Mouse (Mus musculus): ENCODE results near the gene Cblc. TPM values are rescaled to one million over a fixed set of nuclear protein-coding genes. Genes with fewer than 3 reads are reported as not detected.

The Cblc gene
- total and polyA plus RNA-seq, 2 experiments from 2014 or later: 0.46 TPM; not detected in 1

GRCm38 (mm10) chr7:19840371-19840770 lies 43.8 kb upstream of the Cblc start:
- 0 out of 2 replicates have a peak, but pooled peaks cover 6% of the 10 kb centered on the region for H3K27me3 ChIP-seq (ENCODE audit: insufficient read depth, low read length)
- ATAC-seq: no peak
- WGBS: 83% methylated on average over 4 of the region's 4 CpGs
- no peaks in the 10 kb centered on the region for H3K36me3 ChIP-seq (ENCODE audit: insufficient read depth, low read length)
- no peak overlapping the region for H3K27ac ChIP-seq
- no peak overlapping the region for H3K4me3 ChIP-seq (ENCODE audit: low read length)
- TF ChIP-seq CTCF (IDR thresholded peaks at IDR 0.05; ENCODE audit: low read depth): no peak
- no peaks in the 10 kb centered on the region for H3K4me1 ChIP-seq (ENCODE audit: insufficient read depth, low read length)
- H3K9ac ChIP-seq (replicated peaks; ENCODE audit: low read length): no peak overlapping the region
- DNase-seq (ENCODE audit: low spot score): no peak
- H3K9me3 ChIP-seq (ENCODE audit: low read length): no peaks in the 10 kb centered on the region
- no peak overlapping the region for H3K4me2 ChIP-seq (ENCODE audit: low read depth, low read length)

DNA sequence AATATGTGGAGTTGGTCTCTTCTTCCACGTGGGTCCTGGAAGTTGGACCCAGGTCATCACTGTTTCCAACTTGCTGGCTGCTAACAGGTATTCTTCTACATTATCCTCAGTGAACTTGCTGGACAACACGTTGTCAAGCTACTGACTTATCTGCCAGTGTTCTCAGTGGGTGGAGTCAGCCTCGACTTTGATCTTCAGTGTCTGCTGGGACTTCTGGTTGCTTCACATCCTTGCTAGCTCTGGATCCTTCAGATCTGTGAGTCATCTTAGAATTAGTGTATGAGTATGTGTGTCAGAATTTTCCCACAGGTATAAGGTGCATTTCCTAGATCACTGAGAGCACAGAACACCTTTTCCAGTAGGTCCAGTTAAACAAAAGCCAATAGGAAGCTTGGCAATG lies 40.2 kb upstream of the Cblc start:
- ATAC-seq (no peak), DNase-seq (ENCODE audit: low spot score) (no peak)
- no peak overlapping the region for H3K4me3 ChIP-seq (ENCODE audit: low read length)
- H3K27ac ChIP-seq: no peak overlapping the region
- no peak for TF ChIP-seq CTCF (IDR thresholded peaks at IDR 0.05; ENCODE audit: low read depth)
- H3K27me3 ChIP-seq (ENCODE audit: insufficient read depth, low read length): no peaks in the 10 kb centered on the region
- H3K4me1 ChIP-seq (ENCODE audit: insufficient read depth, low read length): no peaks in the 10 kb centered on the region
- no peak overlapping the region for H3K4me2 ChIP-seq (ENCODE audit: low read depth, low read length)
- H3K9ac ChIP-seq (replicated peaks; ENCODE audit: low read length): no peak overlapping the region
- 70% methylated on average over 3 of the region's 3 CpGs for WGBS
- H3K9me3 ChIP-seq (ENCODE audit: low read length): no peaks in the 10 kb centered on the region
- H3K36me3 ChIP-seq (ENCODE audit: insufficient read depth, low read length): no peaks in the 10 kb centered on the region

GRCm38 (mm10) chr7:19834055-19834454 lies 37.4 kb upstream of the Cblc start:
- 0 out of 2 replicates have a peak, but pooled peaks cover 3% of the 10 kb centered on the region for H3K4me1 ChIP-seq (ENCODE audit: insufficient read depth, low read length)
- TF ChIP-seq CTCF (IDR thresholded peaks at IDR 0.05; ENCODE audit: low read depth): 0 out of 2 replicates have a peak, but pooled peaks have one; percentile 22
- no peak overlapping the region for H3K27ac ChIP-seq
- no peaks in the 10 kb centered on the region for H3K27me3 ChIP-seq (ENCODE audit: insufficient read depth, low read length)
- H3K9me3 ChIP-seq (ENCODE audit: low read length): no peaks in the 10 kb centered on the region
- 68% methylated on average over 3 of the region's 3 CpGs for WGBS
- no peaks in the 10 kb centered on the region for H3K36me3 ChIP-seq (ENCODE audit: insufficient read depth, low read length)
- DNase-seq (ENCODE audit: low spot score): no peak
- ATAC-seq: no peak
- H3K9ac ChIP-seq (replicated peaks; ENCODE audit: low read length): no peak overlapping the region
- H3K4me2 ChIP-seq (ENCODE audit: low read depth, low read length): no peak overlapping the region
- no peak overlapping the region for H3K4me3 ChIP-seq (ENCODE audit: low read length)

- H3K4me3 ChIP-seq (ENCODE audit: low read length): no peak overlapping the region
- H3K9ac ChIP-seq (replicated peaks; ENCODE audit: low read length): no peak overlapping the region
- 53% methylated on average over 9 of the region's 9 CpGs for WGBS
- H3K4me2 ChIP-seq (ENCODE audit: low read depth, low read length): no peak overlapping the region
- no peak overlapping the region for H3K27ac ChIP-seq
- 0 out of 2 replicates have a peak, but pooled peaks cover 3% of the 10 kb centered on the region for H3K4me1 ChIP-seq (ENCODE audit: insufficient read depth, low read length)
- H3K27me3 ChIP-seq (ENCODE audit: insufficient read depth, low read length): no peaks in the 10 kb centered on the region
- no peak for DNase-seq (ENCODE audit: low spot score)
- no peak for TF ChIP-seq CTCF (IDR thresholded peaks at IDR 0.05; ENCODE audit: low read depth)
- no peaks in the 10 kb centered on the region for H3K9me3 ChIP-seq (ENCODE audit: low read length)
- peak; percentile 45; the same call in 1 of the 2 replicates for ATAC-seq
- no peaks in the 10 kb centered on the region for H3K36me3 ChIP-seq (ENCODE audit: insufficient read depth, low read length)
Measured at GRCm38 (mm10) chr7:19831837-19832236, 35.2 kb upstream of the Cblc start.

- 32% methylated on average over 13 of the region's 13 CpGs for WGBS
- Histone ChIP-seq H3K9me3 (ENCODE audit: low read length) (no peaks in the 10 kb centered on the region), H3K9ac (replicated peaks; ENCODE audit: low read length) (no peak overlapping the region), H3K4me1 (ENCODE audit: insufficient read depth, low read length) (0 out of 2 replicates have a peak, but pooled peaks cover 3% of the 10 kb centered on the region), H3K27me3 (ENCODE audit: insufficient read depth, low read length) (no peaks in the 10 kb centered on the region), H3K4me3 (ENCODE audit: low read length) (no peak overlapping the region), H3K4me2 (ENCODE audit: low read depth, low read length) (no peak overlapping the region), H3K27ac (no peak overlapping the region), H3K36me3 (ENCODE audit: insufficient read depth, low read length) (no peaks in the 10 kb centered on the region)
- no peak for TF ChIP-seq CTCF (IDR thresholded peaks at IDR 0.05; ENCODE audit: low read depth)
- DNase-seq (ENCODE audit: low spot score) (no peak), ATAC-seq (peak; percentile 56; the same call in 1 of the 2 replicates)
Measured at GRCm38 (mm10) chr7:19830682-19831156, 34.1 kb upstream of the Cblc start.

DNA sequence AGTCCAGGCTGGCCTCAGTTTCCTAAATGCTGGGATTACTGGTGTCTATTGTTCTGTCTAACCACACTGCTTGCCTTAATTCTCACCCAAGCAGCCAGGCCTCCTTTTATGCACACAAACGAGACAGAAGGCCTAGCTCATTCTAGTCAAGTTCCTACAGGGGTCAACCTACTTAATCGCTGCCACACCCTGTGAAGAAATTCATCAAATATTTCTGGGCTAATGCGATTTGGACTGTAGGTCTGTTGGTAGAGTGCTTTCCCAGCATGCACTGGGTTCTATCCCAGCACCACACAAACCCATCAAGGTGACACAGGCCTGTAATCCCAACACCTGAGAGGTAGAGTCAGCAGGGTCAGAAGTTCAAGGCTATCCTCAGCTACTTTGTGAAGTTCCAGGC lies 33.1 kb upstream of the Cblc start:
- DNase-seq (ENCODE audit: low spot score): no peak
- Histone ChIP-seq H3K27ac (no peak overlapping the region), H3K27me3 (ENCODE audit: insufficient read depth, low read length) (no peaks in the 10 kb centered on the region; the same call in 1 of the 2 replicates), H3K4me3 (ENCODE audit: low read length) (no peak overlapping the region), H3K9me3 (ENCODE audit: low read length) (no peaks in the 10 kb centered on the region), H3K9ac (replicated peaks; ENCODE audit: low read length) (no peak overlapping the region), H3K36me3 (ENCODE audit: insufficient read depth, low read length) (no peaks in the 10 kb centered on the region), H3K4me1 (ENCODE audit: insufficient read depth, low read length) (0 out of 2 replicates have a peak, but pooled peaks cover 3% of the 10 kb centered on the region), H3K4me2 (ENCODE audit: low read depth, low read length) (no peak overlapping the region)
- no peak for TF ChIP-seq CTCF (IDR thresholded peaks at IDR 0.05; ENCODE audit: low read depth)
- no peak for ATAC-seq
- WGBS: 86% methylated on average over 3 of the region's 3 CpGs

DNA sequence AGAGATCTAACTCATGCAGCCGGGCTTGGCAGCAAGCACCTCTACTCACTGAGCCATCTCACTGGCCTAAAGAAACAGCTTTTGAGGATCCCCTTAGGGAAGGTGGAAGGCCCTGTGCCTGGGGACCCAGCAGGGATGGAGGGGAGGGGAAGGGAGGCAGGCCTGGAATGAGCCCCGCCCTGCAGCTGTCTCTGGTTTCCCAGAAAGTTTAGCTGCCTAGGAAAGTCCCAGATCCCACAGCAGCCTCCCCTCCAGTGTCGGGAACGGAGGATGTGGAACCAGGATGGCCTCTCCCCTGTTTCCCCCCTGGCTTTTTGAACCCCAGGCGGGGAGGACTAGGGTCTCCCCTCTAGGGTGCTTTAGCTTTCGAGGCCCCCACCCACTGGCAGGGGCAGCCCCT lies 30.1 kb upstream of the Cblc start:
- Histone ChIP-seq H3K27me3 (ENCODE audit: insufficient read depth, low read length) (peaks cover 7% of the 10 kb centered on the region), H3K36me3 (ENCODE audit: insufficient read depth, low read length) (no peaks in the 10 kb centered on the region), H3K9ac (replicated peaks; ENCODE audit: low read length) (no peak overlapping the region), H3K4me1 (ENCODE audit: insufficient read depth, low read length) (0 out of 2 replicates have a peak, but pooled peaks cover 3% of the 10 kb centered on the region), H3K9me3 (ENCODE audit: low read length) (no peaks in the 10 kb centered on the region), H3K4me2 (ENCODE audit: low read depth, low read length) (no peak overlapping the region), H3K27ac (no peak overlapping the region), H3K4me3 (ENCODE audit: low read length) (no peak overlapping the region)
- DNase-seq (ENCODE audit: low spot score): no peak
- WGBS: 48% methylated on average over 6 of the region's 6 CpGs
- TF ChIP-seq CTCF (IDR thresholded peaks at IDR 0.05; ENCODE audit: low read depth): no peak
- ATAC-seq: no peak

Data from hindbrain, postnatal 0 days (tissue).